Mouse (Mus musculus): ENCODE results near the gene Clec11a.
"Not testable (repeated sequence)": the region's sequence is repeated elsewhere in the genome, so short reads cannot be mapped to it uniquely, and the experiment has no call there.

Clec11a gene

GRCm38 (mm10) chr7:44326614-44327013 is 19.9 kb upstream of the Clec11a start:
- no peak for DNase-seq (ENCODE audit: extremely low spot score)

GRCm38 (mm10) chr7:44322290-44322689 is 15.6 kb upstream of the Clec11a start:
- DNase-seq (ENCODE audit: extremely low spot score), result no peak

- no peak for DNase-seq (ENCODE audit: extremely low spot score)
Observed at GRCm38 (mm10) chr7:44320886-44321285, 14.2 kb upstream of the Clec11a start.

GRCm38 (mm10) chr7:44317913-44318312 is 11.2 kb upstream of the Clec11a start:
- no peak for DNase-seq (ENCODE audit: extremely low spot score)

GRCm38 (mm10) chr7:44312484-44312883 is 5.8 kb upstream of the Clec11a start:
- DNase-seq (ENCODE audit: extremely low spot score), result no peak

GRCm38 (mm10) chr7:44311713-44312304 is 5.1 kb upstream of the Clec11a start:
- DNase-seq (ENCODE audit: extremely low spot score), result no peak

- DNase-seq (ENCODE audit: extremely low spot score), result peak; percentile 68
Observed at GRCm38 (mm10) chr7:44310878-44311712, 4.4 kb upstream of the Clec11a start.

GRCm38 (mm10) chr7:44310285-44310877 is 3.7 kb upstream of the Clec11a start:
- DNase-seq (ENCODE audit: extremely low spot score), result peak; percentile 46

GRCm38 (mm10) chr7:44309475-44310284 is 3.0 kb upstream of the Clec11a start, which contains the start of gene Shank1:
Shank1 (plus strand) TSS chr7:44310253.
- no peak for DNase-seq (ENCODE audit: extremely low spot score)

- DNase-seq (ENCODE audit: extremely low spot score), result no peak
Observed at GRCm38 (mm10) chr7:44307261-44308020, 739 bp upstream of the Clec11a start.

- DNase-seq (ENCODE audit: extremely low spot score), result no peak
Observed at GRCm38 (mm10) chr7:44305686-44306085, 1.0 kb downstream of the Clec11a start.

GRCm38 (mm10) chr7:44304775-44305641 is 1.7 kb downstream of the Clec11a start:
- peak; percentile 99 for DNase-seq (ENCODE audit: extremely low spot score)

- no peak for DNase-seq (ENCODE audit: extremely low spot score)
Observed at GRCm38 (mm10) chr7:44304463-44304774, 2.3 kb downstream of the Clec11a start.

- no peak for DNase-seq (ENCODE audit: extremely low spot score)
Observed at GRCm38 (mm10) chr7:44303346-44304340, 3.1 kb downstream of the Clec11a start.

GRCm38 (mm10) chr7:44297501-44297900 is 9.2 kb downstream of the Clec11a start:
- DNase-seq (ENCODE audit: extremely low spot score), result not testable (repeated sequence)

GRCm38 (mm10) chr7:44291418-44291817 is 15.3 kb downstream of the Clec11a start:
- no peak for DNase-seq (ENCODE audit: extremely low spot score)

GRCm38 (mm10) chr7:44290986-44291385 is 15.7 kb downstream of the Clec11a start:
- no peak for DNase-seq (ENCODE audit: extremely low spot score)

GRCm38 (mm10) chr7:44287760-44288159 is 18.9 kb downstream of the Clec11a start:
- no peak for DNase-seq (ENCODE audit: extremely low spot score)

- no peak for DNase-seq (ENCODE audit: extremely low spot score)
Observed at GRCm38 (mm10) chr7:44281586-44281985, 25.1 kb downstream of the Clec11a start.

Data from embryo, embryonic 9.5 days (tissue).